Mouse (Mus musculus) bone marrow macrophage, adult 2 months (primary cell): ENCODE measurements around the gene Clec16a.

ENCODE experiments used
- CTCF ChIP-seq: IDR thresholded peaks from 2 replicates; pipeline ENCODE4 v1.5.1; 2012; ENCODE audit warnings: low read depth, mild to moderate bottlenecking, low read length, moderate library complexity
- POLR2A ChIP-seq: IDR thresholded peaks from 2 replicates; pipeline ENCODE4 v1.6.1; 2012; ENCODE audit warnings: mild to moderate bottlenecking, low read depth, low read length, borderline replicate concordance

- TF ChIP-seq POLR2A (no peak), CTCF (no peak)
These were observed 30.8 kb downstream of the Clec16a start for GRCm38 (mm10) chr16:10575915-10576314.
